Mouse (Mus musculus) cerebellum, adult 8-10 months (tissue): Measurements from ENCODE around the gene Cdc42ep4.

ENCODE experiments used
- DNase-seq: peaks from one replicate; pipeline ENCODE4 v3.0.0; 2022

Cdc42ep4 gene

DNA sequence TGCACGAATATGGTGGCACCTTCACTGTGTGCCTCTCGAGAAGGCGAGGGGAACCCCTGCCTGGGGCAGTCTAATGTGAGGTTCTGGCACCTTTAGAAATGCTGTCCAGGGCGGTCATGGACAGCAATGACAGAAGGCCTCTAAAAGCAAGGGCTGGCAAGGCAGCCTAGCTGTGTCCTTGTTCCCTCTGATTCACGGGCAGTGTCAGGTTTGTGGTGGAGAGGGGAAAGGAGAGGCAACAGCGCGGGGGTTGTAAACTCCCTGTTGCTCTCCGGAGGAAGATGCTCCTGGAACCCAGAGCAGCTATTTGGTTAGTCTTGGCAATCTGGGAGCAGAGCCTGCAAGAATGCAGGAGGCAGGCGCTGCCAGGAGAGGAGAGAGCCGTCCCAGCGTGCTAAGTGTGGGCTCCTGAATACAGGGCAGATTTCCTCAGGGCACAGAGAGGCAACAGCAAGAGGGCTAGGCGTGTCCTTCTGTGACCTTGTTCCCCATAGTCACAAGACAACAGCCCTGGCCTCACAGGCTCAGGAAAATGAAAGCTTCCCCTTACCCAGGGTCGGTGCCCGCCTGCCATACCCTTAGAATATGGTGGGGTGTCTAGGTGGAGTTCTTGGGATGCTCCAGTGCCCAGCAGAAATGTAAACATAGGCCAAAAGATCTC lies 25.3 kb upstream of the Cdc42ep4 start:
- DNase-seq, result no peak

DNA sequence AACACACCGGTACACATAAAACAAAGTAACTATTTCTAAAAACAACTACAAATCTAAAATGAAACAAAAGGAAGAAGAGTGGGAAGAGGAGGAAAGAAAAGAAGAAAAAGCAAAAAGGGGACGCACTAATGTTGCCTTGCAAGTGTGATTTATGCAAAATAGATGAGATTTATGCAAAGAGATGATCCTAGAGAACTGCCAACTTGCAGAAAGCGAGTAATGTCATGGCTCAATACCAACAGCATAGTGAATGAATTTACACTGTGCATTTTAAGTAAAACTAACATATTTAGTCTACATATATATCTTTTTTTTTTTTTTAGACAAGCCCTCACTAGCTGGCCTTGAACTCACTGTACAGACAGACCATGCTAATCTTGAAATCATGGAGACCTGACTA lies 23.1 kb upstream of the Cdc42ep4 start:
- no peak for DNase-seq

DNA sequence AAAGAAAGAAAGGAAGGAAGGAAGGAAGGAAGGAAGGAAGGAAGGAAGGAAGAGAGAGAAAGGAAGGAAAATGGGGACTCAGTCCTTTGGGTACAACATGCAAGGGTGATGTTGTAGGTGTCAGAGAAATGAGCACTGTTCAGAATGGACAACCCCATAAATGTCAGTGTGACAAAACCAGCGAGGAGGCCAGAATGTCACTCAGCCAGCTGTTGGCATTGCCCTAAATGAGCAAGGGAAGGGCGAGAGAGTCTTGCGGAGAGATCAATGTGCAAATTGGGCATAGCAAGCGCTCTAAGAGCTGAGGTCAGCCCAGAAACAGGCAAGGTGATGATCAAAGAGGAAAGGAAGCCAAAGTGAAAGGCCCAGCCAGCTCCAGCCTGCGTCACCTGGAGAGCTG lies 21.5 kb upstream of the Cdc42ep4 start:
- DNase-seq, result no peak

DNA sequence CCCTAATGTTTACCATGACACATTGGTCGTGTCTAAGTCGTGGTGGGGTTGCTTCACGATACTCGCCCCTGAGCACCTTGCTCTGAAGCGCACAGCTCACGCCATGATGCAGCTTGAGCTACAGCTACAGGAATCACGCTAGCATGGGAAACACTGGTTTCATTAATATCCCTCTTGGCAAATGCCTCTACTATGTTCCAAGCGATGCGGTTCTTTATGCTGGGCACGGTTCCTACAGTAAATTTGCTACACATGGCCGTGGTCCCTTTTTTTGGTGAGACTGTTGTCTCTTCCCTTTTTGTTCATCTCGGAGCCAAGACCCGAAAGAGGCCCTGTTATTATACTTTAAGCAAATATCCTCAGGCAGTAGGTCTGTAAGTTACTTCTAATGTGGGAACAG lies 19.5 kb upstream of the Cdc42ep4 start:
- DNase-seq, result no peak

DNA sequence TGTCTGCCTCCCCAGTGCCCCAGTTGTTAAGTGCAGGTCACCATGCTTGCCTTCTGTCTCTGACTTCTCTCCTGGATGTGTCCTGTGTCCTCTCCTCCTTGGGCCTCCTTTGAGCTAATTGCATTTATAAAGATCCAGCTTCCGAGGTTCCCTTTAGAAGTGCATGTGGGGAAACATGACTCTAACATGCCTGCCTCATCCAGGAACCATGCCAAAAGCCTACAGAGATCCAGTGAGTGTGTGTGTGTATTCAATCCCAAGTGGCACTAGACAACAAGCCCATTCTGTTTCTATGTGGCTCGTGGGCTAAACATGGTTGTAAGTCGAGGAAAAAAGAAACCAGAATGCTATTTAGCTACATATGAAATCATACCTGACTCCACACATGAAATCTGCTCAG lies 16.7 kb upstream of the Cdc42ep4 start:
- no peak for DNase-seq

DNA sequence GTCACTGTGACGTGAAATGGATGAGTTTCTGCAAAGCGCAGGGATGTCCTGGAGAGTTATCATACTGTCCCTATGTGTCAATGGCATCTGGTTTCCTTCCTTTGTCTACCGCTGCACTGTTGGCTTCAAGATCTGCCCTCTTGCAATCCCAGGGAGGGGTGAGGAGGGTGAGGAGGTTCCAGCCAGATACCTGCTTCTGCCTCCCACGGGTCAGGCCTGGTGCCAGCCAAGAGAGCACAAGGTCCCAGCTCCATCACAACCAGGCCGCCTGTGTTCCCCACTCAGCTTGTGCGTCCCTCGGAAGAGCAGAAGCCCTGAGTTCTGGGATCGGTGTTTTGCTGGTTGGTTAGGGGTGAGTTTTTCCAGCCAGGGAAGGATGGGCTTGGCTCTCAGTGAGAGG lies 15.6 kb upstream of the Cdc42ep4 start:
- DNase-seq, result no peak

GRCm38 (mm10) chr11:113766284-113766985 lies 14.8 kb upstream of the Cdc42ep4 start:
- DNase-seq, result no peak

DNA sequence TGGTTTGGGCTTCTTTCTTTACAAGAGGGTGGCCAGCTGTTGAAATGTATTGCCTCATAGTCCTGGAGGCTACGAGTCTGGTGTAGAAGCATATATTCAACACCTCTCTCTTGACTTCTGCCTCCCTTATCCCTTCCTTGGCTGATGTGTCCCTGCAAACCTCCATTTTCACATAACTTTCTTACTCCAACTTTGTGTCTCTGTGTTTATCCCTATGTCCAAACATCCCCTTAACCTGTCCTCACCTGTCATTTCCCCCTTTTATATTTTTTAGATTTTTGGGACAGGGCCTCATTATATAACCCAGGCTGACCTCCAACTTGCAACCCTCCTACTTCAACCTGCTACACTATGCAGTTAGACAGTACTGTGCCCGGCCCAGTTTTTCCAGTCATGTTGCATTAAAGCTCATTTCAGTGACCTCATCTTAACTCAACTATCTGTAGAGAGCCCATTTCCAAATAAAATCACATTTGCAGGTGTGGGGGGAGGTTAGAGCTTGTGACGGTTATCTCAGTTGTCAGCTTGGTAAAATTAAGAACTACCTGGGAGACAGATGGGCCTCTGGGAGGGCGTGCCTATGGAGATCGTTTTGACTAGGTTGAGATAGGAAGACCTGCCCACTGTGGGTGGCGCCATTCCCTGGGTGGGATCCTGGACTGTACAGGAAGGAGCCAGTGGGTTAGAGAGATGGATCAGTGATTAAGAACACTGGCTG lies 12.6 kb upstream of the Cdc42ep4 start:
- no peak for DNase-seq

GRCm38 (mm10) chr11:113763449-113763848 lies 11.8 kb upstream of the Cdc42ep4 start:
- no peak for DNase-seq

- DNase-seq, result no peak
Observed at GRCm38 (mm10) chr11:113762136-113762797, 10.6 kb upstream of the Cdc42ep4 start.

DNA sequence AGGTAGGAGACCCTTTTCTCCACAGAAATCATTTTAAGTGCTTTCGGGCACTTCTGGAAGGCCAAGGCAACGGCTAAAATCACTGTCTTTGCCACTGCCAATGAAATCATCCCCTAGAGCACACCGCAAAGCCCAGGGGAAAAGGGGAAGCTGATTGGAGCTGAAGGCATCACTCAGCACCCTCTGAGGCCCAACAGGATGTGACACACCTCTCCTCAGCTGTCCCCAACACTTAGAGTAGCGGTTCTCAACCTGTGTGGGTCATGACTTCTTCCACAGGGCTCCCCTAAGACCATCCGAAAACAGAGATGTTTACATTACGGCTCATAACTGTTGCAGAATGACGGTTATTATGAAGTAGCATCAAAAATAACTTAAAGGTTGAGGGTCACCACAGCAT lies 10.0 kb upstream of the Cdc42ep4 start:
- no peak for DNase-seq

- DNase-seq, result no peak
Observed at GRCm38 (mm10) chr11:113760476-113760875, 8.8 kb upstream of the Cdc42ep4 start.

DNA sequence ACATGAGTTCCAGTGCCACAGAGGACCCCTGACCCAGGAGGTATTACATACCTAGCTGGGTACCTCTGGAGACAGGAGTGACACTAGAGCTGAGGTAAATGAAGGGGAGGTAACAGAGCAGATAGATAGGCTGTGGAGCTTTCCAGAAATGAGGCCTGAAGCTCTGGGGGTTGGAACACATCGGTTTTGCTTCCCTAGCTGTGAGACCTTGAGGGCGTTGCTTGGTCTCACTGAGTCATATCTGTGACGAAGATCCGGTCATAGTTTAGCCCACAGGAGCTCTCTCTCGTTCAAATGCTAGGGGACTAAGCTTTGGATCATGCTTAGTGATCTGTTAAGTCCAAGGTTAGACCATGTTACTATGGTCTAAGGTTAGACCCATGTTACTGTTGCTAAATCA lies 7.2 kb upstream of the Cdc42ep4 start:
- DNase-seq, result no peak

GRCm38 (mm10) chr11:113756578-113756977 lies 4.9 kb upstream of the Cdc42ep4 start:
- DNase-seq, result no peak

GRCm38 (mm10) chr11:113755878-113756277 lies 4.2 kb upstream of the Cdc42ep4 start:
- DNase-seq, result no peak

- DNase-seq, result no peak
Observed at GRCm38 (mm10) chr11:113754845-113755244, 3.2 kb upstream of the Cdc42ep4 start.

GRCm38 (mm10) chr11:113752685-113753430 lies 1.2 kb upstream of the Cdc42ep4 start:
- DNase-seq, result no peak

DNA sequence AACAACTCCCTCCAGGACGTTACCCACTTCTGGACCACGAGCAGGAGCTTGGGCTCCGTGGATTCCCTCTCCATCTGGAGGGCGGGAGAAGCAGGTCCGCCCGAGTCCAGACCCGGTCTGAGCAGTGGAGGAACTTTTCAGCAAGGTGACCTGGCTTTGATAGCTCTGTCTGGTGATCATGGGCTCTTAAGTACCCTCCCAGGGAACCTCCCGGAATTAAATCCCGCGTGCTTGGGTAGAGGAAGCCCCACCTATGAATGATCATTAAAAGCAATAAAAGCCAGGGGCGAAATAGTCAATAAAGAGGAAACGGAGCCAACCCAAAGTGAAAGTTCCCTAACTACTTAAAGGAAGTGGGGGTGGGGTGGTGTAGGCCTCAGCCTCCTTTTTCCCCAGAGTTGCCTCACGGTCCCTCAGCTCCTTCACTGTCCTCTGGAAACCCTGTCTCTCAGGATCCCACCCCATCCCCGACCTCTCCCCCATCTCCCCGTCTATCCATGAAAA lies 529 bp upstream of the Cdc42ep4 start:
- no peak for DNase-seq

DNA sequence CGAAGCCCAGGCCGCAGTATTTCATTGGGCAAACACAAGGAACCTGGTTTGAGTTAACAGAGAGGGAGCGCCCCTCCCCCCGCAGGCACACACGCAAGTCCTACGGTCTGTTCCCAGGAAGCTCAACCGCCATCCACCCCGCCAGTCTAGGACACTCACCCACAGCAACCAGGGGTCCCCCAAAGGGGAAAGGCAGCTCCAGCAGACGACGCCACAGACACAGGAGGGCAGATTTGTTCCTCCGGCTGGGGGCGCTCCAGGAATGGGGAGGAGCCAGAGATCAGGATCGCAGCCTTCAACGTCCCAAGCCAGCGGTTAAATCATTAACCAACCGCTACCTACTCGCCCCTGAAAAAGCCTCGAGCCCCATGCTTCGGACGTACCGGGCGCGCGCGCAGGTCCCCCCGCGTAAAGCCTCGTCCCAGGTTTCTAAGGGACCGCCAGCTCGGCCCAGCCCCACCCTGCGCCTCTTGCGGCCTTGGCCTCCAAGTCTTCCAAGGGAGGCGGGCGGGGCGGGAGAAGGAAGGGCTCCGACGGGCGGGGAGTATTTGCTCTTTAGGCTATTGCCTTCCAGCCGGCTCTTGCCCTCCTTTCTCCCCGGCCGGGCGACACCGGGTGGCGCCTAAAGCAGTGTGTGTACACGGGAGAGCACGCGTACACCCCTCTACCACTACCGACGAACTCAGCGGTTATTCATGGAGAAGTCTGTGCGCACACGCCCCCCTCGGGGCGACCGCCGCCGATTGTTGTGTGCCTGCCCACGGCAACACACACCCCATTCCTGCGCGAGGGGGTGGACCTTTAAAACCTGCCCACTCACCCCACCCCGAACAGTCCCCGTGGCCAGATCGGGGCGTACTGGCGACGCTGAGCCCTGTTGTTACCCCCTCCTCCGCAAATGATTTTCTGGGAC lies 854 bp downstream of the Cdc42ep4 start:
- DNase-seq, result peak; percentile 25

DNA sequence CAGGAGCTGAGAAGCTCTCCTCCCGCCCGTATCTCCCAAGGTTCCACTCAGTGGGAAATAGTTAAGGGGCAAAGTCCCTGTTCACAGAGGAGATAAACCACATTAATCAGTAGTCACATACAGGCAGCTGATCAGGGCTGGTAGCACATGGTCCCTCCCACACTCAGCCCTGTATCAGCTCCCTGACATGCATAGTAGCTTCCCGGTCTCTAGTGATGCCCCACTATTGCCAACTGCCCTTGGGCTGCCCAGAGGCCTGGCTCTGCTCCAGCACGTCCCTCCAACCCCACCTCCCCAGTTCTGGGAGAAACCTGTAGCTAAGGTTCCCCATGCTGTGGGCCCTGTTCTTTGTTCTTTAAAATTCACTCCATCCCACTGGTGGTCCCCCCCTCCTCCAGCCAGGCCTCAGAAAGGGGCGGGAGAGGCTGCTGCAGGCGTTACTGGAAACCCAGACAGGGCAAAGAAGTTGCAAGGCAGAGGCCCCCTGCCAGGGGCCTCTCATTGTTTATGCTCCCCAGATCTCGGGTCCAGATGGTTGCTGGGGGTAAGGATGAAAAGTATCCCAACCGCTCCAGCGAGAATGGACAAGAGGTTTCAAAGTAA lies 1.8 kb downstream of the Cdc42ep4 start:
- no peak for DNase-seq
